Mouse (Mus musculus) pancreas, adult 10 weeks (tissue): Measurements from ENCODE around the gene Rexo5. TPM values are rescaled to one million over a fixed set of nuclear protein-coding genes. Genes with fewer than 3 reads are reported as not detected.

Experiments used
- polyA plus RNA-seq: library from polyadenylated mRNA; stranded (reverse); fragments of 350-450 nt; fragmentation: Illumina TruSeq; extraction: RNeasy Lipid Tissue Mini Kit (QIAGEN cat#74804); gene quantifications from one replicate; pipeline ENCODE4 v1.2.3, GENCODE M21; 2015; ENCODE audit warnings: low read depth, low replicate concordance; ENCODE audit not compliant: insufficient read depth

Gene Rexo5
- polyA plus RNA-seq, result 3.3 TPM

GRCm38 (mm10) chr7:119793586-119794250 lies at the start of gene Rexo5, which contains the start of gene Eri2:
TSS of gene Rexo5 (plus strand) at chr7:119794006.
TSS of gene Eri2 (minus strand) at chr7:119794058.

GRCm38 (mm10) chr7:119760527-119760951 lies 33.3 kb upstream of the Rexo5 start, which contains the start of gene Acsm3:
TSS of gene Acsm3 (plus strand) at chr7:119760923.

DNA sequence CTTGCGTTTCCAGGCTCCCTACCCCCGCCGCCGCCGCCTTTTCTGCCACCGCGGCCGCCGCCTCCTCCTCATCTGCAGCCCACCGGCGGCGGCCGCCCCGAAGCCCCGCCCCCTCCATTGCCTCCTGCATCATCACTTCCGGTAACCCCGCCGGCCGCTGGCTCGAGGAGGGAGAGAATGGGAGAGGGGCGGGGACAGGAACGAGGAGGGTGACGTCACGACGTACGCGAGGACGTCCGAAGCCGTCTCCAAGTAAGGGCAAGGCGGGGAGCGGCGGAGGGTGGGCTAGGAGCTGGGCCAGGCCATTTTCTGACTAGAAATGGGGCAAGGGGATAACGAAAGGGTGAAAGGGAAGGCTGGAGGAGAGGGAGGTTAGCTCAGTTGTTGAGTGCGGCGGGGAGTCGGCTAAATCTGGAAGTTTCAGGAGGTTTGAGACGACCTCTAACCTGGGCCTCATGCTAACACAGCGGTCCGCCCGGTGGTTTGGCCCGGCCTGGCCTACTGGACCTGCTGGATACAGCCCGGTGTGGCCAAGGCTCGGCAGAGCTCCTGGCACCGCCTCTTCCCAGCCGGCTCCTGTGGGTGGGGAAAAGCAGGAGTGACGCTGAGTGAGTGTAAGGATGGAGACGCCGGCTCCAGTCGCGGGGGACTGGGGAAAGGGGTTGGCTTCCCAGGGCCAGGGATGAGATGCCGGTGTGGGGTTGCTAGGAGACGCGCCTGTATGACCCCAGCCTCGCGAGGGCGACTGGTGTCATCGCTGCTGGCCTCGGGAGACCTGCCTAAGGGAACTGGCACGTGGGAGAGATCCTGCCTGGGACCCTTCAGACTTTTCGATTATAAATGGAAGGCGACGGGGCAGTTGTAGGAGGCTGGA lies 102.1 kb downstream of the Rexo5 start, which contains the start of the genes Lyrm1 and Dcun1d3:
TSS of gene Lyrm1 (plus strand) at position 223 of the 874 bp plus-strand sequence.
TSS of gene Dcun1d3 (minus strand) at position 660 of the 874 bp plus-strand sequence.

Other genes starting within 250 kb of the Rexo5 start
- not detected for gene Acsm2, start 239.7 kb upstream of the Rexo5 start, polyA plus RNA-seq
- not detected for gene Acsm1, start 187.0 kb upstream of the Rexo5 start, polyA plus RNA-seq
- gene Acsm4, start 104.0 kb upstream of the Rexo5 start, polyA plus RNA-seq, result not detected
- 6.0 TPM for gene Thumpd1, start 73.2 kb upstream of the Rexo5 start, polyA plus RNA-seq
- gene Acsm3, start 33.1 kb upstream of the Rexo5 start, polyA plus RNA-seq, result 2.9 TPM
- 0.54 TPM for gene Eri2, start 52 bp downstream of the Rexo5 start, polyA plus RNA-seq
- 1.6 TPM for gene Lyrm1, start 101.9 kb downstream of the Rexo5 start, polyA plus RNA-seq
- 3.1 TPM for gene Dcun1d3, start 102.3 kb downstream of the Rexo5 start, polyA plus RNA-seq